Comparison of ENCODE assay signal across 8 mouse cellular contexts in the genomic region with DNA sequence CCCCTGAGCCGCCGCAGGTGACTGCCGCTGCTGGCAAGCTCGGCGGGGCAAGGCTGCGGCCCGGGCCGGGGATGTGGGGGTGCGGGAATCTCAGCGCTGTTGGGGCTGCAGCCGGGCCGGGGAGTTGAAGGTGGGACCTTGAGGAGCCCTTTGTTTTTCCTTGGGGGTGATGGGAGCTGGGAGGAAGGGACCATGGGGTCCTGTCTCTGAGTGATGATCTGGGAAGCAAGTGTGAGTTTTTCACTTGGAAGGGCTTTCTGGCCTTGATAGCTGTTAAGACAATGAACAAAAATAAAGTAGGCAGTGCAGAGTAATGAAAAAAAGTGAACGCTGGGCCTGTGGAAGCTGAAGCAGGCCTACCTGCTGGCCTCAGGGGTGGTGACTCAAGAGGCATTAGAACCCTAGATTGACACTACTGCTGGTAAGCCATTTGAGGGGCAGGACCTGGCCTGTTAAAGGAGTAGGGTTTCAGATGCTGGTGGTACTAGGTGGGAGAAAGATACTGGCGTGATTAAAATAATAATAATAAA. TPM values are rescaled to one million over a fixed set of nuclear protein-coding genes. Genes with fewer than 3 reads are reported as not detected.
A peak's percentile ranks its signal among the peaks of the same experiment; 100 is the strongest.
DNase-seq lines count a peak whose midpoint lies in the region; ATAC-seq and TF ChIP-seq lines count a peak whose summit lies in the region.

No protein-coding gene starts in this region.

- H3K27me3 ChIP-seq in heart, embryonic 10.5 days (ENCODE audit: insufficient read depth, poor library complexity, severe bottlenecking) = peaks cover 68% of the 10 kb centered on the region
- H3K27me3 ChIP-seq in E14TG2a.4 (ENCODE audit: insufficient read depth, low read length) = peaks cover 83% of the 10 kb centered on the region
- peaks cover 47% of the 10 kb centered on the region for H3K27me3 ChIP-seq in forebrain, embryonic 15.5 days
- peaks cover 79% of the 10 kb centered on the region for H3K27me3 ChIP-seq in liver, embryonic 12.5 days (replicated peaks)

- H3K4me3 ChIP-seq in heart, embryonic 10.5 days = peak overlapping the region; percentile 72
- H3K4me3 ChIP-seq in E14TG2a.4 (replicated peaks; ENCODE audit: low read length) = peak overlapping the region; percentile 81
- H3K4me3 ChIP-seq in forebrain, embryonic 15.5 days = peak overlapping the region; percentile 54
- H3K4me3 ChIP-seq in liver, embryonic 12.5 days = peak overlapping the region; percentile 49

- TF ChIP-seq CTCF in E14TG2a.4 (conservative IDR thresholded peaks at IDR 0.05; ENCODE audit: low read length) = no peak

- 6% methylated on average over 14 of the region's 14 CpGs for WGBS in heart, embryonic 10.5 days
- 8% methylated on average over 14 of the region's 14 CpGs for WGBS in forebrain, embryonic 15.5 days
- WGBS in liver, embryonic 12.5 days (ENCODE audit: insufficient replicate concordance) = 11% methylated on average over 14 of the region's 14 CpGs

- no peaks in the 10 kb centered on the region for H3K9me3 ChIP-seq in heart, embryonic 10.5 days
- H3K9me3 ChIP-seq in E14TG2a.4 (ENCODE audit: low read length) = no peaks in the 10 kb centered on the region
- H3K9me3 ChIP-seq in forebrain, embryonic 15.5 days = no peaks in the 10 kb centered on the region
- no peaks in the 10 kb centered on the region for H3K9me3 ChIP-seq in liver, embryonic 12.5 days (replicated peaks)

- no peak for DNase-seq in heart, embryonic 10.5 days (ENCODE audit: low spot score)
- DNase-seq in heart, adult 18-20 months = no peak
- no peak for DNase-seq in gastrocnemius, postnatal 25 days
- no peak for DNase-seq in cerebellum, adult 11 months

- peak overlapping the region; percentile 58 for H3K9ac ChIP-seq in forebrain, embryonic 15.5 days (replicated peaks)
- H3K9ac ChIP-seq in liver, embryonic 12.5 days = no peak overlapping the region

- H3K4me2 ChIP-seq in forebrain, embryonic 15.5 days (replicated peaks) = peak overlapping the region; percentile 99
- H3K4me2 ChIP-seq in liver, embryonic 12.5 days = peak overlapping the region; percentile 64

- H3K36me3 ChIP-seq in heart, embryonic 10.5 days = no peaks in the 10 kb centered on the region
- no peaks in the 10 kb centered on the region for H3K36me3 ChIP-seq in E14TG2a.4 (ENCODE audit: insufficient read depth, low read length)
- H3K36me3 ChIP-seq in forebrain, embryonic 15.5 days = no peaks in the 10 kb centered on the region
- H3K36me3 ChIP-seq in liver, embryonic 12.5 days = no peaks in the 10 kb centered on the region

- peak overlapping the region; percentile 86 for H3K27ac ChIP-seq in heart, embryonic 10.5 days
- no peak overlapping the region; the same call in 1 of the 2 replicates for H3K27ac ChIP-seq in forebrain, embryonic 15.5 days (replicated peaks)
- H3K27ac ChIP-seq in liver, embryonic 12.5 days = no peak overlapping the region

- H3K4me1 ChIP-seq in heart, embryonic 10.5 days = peaks cover 33% of the 10 kb centered on the region
- peaks cover 42% of the 10 kb centered on the region for H3K4me1 ChIP-seq in E14TG2a.4 (replicated peaks; ENCODE audit: low read depth, low read length)
- H3K4me1 ChIP-seq in forebrain, embryonic 15.5 days = peaks cover 46% of the 10 kb centered on the region
- peaks cover 29% of the 10 kb centered on the region for H3K4me1 ChIP-seq in liver, embryonic 12.5 days

- ATAC-seq in forebrain, embryonic 15.5 days (replicated peaks) = peak; percentile 3; the same call in 1 of the 2 replicates
- no peak for ATAC-seq in liver, embryonic 12.5 days
- no peak for ATAC-seq in granulocyte monocyte progenitor cell, adult 5-6 weeks (replicated peaks; ENCODE audit: poor library complexity, severe bottlenecking)

RNA-seq across cellular contexts. Expression of gene Fgf9, which starts 6.4 kb away (rescaled TPM):
- polyA plus RNA-seq in heart, embryonic 10.5 days (2016; fragmentation: Nextera tagmentation; extraction: Ambion mirVana) = 5.4 and 9.0 TPM in 2 replicates
- total RNA-seq in heart, adult 18-20 months (2021) = 1 to 10 TPM; 7.1 TPM
- polyA plus RNA-seq in forebrain, embryonic 15.5 days (2015; fragmentation: Nextera tagmentation; extraction: Ambion mirVana) = 8.4 and 9.0 TPM in 2 replicates
- 0.83 and 0.98 TPM in 2 replicates for polyA plus RNA-seq in liver, embryonic 12.5 days (2016; fragmentation: Nextera tagmentation; extraction: Ambion mirVana)
- total RNA-seq in granulocyte monocyte progenitor cell, adult 5-6 weeks (2014; fragmentation: Nextera tagmentation) = not detected in 2 replicates
- total RNA-seq in granulocyte monocyte progenitor cell, adult 5-6 weeks (2017) = not detected in 2 replicates
- total RNA-seq in gastrocnemius, postnatal 25 days (2021) = 1 to 10 TPM in 1 of 2 experiments, under 1 TPM in 1; 0.64 to 1.6 TPM
